Mouse (Mus musculus): Measurements from ENCODE around the gene Klhl26.

Klhl26 gene

GRCm38 (mm10) chr8:70445988-70446387 is 30.8 kb downstream of the Klhl26 start:
- no peak for DNase-seq (ENCODE audit: low spot score)

DNA sequence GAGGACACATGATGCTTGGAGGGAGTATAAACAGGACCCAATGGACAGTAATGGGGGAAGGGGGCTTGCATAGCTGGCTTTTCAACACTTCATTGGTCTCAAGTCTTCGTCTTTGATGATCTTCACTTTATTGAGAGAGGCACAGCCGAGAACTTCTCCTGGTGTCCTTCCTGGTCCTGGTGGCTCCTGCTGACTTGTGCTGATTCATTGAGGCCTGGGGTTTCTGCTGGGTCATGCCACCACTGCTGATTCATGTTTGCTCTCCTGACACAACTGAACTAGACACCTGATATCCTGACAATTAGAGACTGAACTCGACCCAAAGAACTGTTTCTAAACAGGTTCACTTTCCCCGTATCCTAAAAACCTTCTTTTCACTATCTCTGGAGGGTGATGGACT is 33.4 kb downstream of the Klhl26 start:
- DNase-seq (ENCODE audit: low spot score), result no peak

GRCm38 (mm10) chr8:70441565-70441964 is 35.2 kb downstream of the Klhl26 start:
- no peak for DNase-seq (ENCODE audit: low spot score)

DNA sequence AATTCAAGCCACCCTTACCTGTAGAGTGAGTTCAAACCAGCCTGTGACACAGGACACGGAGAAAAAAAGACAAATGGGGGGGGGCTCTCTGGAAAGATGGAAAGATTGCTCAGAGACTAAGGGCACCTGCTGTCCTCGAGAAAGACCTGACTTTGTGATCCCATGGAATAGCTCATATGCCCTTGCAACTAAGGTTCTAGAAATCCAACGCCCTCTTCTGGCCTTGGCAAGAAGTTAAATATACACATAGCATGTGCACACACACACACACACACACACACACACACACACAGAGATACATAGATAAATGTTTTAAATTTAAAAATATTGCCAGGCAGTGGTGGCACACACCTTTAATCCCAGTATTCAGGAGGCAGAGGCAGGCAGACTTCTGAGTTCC is 36.5 kb downstream of the Klhl26 start:
- DNase-seq (ENCODE audit: low spot score), result no peak

- DNase-seq (ENCODE audit: low spot score), result no peak
These were observed 37.0 kb downstream of the Klhl26 start for GRCm38 (mm10) chr8:70439848-70440179.

DNA sequence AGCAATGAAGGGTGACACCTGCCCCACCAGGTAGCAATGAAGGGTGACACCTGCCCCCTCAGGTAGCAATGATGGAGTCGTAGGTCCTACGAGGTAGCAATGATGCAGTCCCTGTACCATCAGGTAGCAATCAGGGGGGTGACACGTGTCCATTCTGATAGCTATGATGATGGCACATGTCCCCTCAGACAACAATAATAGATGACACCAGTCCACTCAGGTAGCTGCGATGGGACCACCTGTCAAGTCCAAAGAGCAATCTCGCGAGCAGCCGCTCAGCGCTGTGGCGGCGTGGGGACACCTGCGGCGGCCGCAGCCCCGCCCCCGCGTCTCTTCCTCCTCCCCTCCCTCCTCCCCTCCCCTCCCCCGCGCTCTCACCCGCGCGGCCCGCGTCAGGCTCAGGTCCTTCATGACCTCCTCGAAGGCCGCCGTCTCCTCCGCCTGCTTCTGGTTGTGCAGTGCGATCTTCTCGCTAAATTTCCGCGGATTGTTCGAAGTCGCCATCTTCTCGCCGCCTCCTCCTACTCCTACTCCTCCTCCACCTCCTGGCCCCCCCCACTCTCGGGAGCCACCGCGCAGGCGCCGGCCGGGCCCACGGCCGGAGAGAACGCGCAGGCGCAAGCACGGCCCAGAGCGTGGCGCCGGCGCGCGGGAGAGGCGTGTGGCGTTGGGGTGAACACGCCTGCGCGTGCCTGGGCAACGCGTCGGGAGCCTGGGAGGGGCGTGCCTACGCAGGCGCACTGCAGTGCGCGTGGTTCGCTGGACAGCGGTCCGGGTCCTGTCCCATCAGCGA is 37.5 kb downstream of the Klhl26 start, which contains the start of gene Crtc1:
TSS of gene Crtc1 (minus strand) at position 525 of the 793 bp plus-strand sequence.
- peak; percentile 97 for DNase-seq (ENCODE audit: low spot score)

DNA sequence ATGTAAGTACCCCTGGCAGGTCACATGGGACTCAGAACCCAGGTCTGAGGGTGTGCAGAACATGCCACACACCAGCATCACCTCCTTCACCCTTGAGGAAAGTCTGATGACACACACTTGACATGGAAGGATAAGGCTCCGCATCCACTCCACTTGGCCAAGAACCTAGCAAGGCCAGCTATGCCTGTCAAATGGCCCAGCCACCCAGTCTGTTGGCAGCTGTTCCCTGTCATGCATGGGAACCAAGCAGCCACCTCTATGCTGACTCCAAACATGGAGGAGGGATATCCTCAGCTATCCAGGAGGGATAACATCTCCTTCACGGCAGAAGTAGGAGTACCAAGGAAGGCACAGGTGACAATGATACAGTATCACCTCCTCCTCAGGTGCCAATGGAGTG is 38.3 kb downstream of the Klhl26 start:
- DNase-seq (ENCODE audit: low spot score), result no peak

GRCm38 (mm10) chr8:70435156-70435555 is 41.6 kb downstream of the Klhl26 start:
- DNase-seq (ENCODE audit: low spot score), result no peak

DNA sequence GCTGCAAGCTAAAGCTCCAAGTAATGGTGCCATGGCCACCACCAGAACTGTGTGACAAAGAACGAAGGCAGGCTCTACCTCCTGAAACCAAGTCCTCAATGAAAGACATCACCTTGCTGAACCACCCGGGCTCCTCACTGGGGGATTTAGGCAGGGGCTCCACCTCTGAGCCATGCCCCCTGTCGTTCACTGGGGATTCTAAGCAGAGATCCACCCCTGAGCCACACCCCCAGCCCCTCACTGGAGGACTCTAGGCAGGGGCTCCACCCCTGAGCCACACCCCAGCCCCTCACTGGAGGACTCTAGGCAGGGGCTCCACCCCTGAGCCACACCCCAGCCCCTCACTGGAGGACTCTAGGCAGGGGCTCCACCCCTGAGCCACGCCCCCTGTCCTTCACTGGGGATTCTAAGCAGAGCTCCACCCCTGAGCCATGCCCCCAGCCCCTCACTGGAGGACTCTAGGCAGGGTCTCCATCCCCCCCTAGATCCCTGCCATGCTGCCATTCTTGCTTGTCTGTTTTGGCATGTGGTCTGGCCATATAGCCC is 43.7 kb downstream of the Klhl26 start:
- no peak for DNase-seq (ENCODE audit: low spot score)

GRCm38 (mm10) chr8:70431213-70431612 is 45.6 kb downstream of the Klhl26 start:
- no peak for DNase-seq (ENCODE audit: low spot score)

GRCm38 (mm10) chr8:70426300-70426907 is 50.4 kb downstream of the Klhl26 start:
- DNase-seq (ENCODE audit: low spot score), result no peak

- DNase-seq (ENCODE audit: low spot score), result no peak
These were observed 54.0 kb downstream of the Klhl26 start for GRCm38 (mm10) chr8:70422722-70423121.

DNA sequence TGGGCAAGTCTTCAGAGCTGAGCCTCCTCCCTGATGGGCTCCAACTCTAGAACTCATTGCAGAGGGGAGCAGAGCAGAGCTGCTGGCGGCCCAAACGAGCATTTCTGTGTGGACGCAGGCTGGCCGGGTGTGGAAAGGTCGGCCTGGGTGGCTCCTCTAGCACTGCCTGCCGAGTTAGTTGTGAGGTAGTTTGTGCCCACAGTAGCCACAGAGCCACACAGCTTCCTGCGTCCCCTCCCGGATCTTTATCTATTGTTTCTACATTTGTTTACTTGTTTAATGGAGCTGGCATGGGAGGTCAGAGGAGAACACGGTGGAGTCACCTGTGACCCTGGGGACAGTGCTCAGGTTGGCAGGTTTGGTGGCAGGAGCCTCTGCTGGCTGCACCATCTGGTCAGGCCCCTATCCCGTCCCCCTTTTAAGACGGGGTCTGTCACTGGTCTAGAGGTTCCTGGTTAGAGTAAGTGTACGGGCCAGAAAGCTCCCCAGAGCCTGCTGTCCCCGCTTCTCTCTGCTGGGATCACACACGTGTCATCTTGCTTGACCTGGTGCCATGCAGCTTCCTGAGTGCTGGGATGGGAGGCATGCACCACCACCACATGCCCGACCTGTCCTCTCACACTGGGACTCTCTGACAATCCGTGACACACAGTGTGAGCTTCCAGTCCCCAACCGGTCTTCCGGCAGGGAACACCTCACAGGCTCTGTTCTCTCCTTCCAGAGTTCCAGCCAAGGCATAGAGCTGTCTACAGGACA is 55.2 kb downstream of the Klhl26 start:
- no peak for DNase-seq (ENCODE audit: low spot score)

GRCm38 (mm10) chr8:70419879-70420643 is 56.7 kb downstream of the Klhl26 start:
- DNase-seq (ENCODE audit: low spot score), result no peak

- no peak for DNase-seq (ENCODE audit: low spot score)
These were observed 57.8 kb downstream of the Klhl26 start for GRCm38 (mm10) chr8:70418954-70419353.

DNA sequence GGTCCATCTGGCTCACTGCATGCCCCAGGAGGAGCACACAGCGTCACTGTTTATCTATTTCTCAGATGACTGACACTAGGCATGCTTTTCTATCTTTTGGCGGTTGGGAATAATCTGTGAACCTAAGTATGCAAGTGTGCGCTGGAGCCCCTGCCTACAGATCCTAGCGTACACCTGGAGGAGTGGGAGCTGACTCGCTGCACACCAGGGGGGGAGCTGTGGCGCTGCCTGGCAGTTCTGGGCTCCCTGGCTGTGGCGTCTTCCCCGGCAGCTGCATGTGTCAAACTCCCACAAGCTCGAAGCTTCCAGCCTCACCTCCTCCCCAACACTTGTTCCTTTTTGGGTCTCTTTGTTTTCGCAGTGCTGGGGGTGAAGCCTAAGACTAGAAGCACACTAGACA is 58.9 kb downstream of the Klhl26 start:
- no peak for DNase-seq (ENCODE audit: low spot score)

DNA sequence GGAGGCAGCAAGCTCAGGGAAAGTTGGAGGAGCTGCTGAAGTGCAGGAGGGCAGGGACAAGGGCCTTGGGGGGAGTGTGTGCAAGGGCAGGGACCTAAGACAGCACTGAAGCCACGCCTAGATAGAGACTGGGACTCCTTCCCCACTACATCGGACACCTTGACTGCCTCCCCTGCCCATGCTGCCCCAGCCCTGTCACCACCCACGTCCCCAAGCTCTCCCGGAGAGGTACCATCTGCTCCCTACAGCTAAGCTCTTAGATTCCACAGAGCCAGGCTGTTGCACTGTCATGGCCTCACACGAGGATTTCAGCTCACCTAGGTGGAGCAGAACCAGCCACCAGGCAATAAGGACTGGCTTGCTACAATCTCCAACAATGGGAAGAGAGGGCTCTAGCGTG is 59.8 kb downstream of the Klhl26 start:
- DNase-seq (ENCODE audit: low spot score), result no peak

DNA sequence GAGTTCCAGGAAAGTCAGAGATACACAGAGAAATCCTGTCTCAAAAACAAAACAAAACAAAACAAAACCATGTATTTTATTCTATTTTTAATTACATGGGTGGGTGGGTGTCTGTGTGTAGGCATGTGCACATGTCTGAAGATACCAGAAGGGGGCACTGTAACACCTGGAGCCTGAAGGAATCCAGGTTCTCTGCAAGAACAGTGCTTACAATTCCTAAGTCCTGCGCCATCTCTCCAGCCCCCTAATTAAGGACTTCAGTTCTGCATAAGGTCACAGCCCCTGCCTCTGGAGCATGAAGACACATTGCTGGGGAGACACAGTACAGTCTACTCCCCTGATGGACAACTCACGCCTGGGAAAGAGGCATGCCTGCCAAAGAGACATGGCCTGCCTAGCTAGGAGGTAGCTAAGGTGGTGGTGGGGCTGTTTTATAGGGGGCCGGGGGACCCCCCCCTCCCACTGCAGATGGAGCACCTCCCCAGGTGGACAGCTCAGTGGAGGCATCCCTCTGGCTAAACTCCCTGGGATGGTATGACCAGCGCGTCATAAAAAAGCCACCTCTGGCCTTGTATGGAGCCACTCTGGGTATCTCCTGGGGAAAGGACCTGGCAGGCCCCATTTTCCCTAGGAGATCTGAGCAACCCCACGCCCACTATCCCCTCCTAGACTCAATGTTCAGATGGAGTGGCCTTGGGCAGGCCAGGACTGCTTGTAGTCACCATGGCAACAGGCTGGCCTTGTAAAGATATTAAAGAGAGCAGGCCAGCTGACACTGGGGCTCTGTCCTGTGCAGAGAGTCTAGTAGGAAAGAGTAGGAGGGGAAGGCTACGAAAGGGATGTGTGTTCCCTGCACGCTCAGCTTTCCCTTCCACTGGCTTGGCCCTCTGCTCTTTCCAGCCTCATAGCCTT is 61.0 kb downstream of the Klhl26 start:
- no peak for DNase-seq (ENCODE audit: low spot score)

DNA sequence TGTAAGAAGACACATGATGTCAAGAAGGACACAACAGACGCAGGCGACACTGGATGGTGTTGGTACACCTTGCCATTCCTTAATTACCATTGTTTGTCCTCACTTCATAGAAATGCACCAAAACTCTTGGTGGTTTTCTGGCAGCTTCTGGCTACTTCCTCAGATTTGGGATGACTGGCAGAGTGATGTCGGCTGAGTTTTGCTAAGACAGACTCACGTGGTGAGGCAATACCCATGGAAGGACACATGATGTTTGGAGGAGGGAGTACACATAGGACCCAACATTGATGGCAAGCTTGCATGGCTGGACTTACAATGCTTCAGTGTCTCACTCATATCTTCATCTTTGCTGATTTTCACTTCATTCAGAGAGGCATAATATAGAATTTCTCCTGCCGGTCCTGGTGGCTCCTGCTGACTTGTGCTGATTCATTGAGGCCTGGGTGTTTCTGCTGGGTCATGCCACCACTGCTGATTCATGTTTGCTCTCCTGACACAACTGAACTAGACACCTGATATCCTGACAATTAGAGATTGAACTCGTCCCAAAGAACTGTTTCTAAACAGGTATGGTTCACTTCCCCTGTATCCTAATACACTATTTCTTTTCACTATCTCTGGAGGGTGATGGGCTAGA is 62.3 kb downstream of the Klhl26 start:
- no peak for DNase-seq (ENCODE audit: low spot score)

- no peak for DNase-seq (ENCODE audit: low spot score)
These were observed 66.5 kb downstream of the Klhl26 start for GRCm38 (mm10) chr8:70410281-70410680.
